Mouse (Mus musculus) spleen, postnatal 10 days (tissue): Measurements from ENCODE around the gene Mgat5b.

Experiments
- DNase-seq, 2 experiments: peaks; one replicate each; pipeline ENCODE4 v3.0.0; 2021 to 2022; ENCODE audit warnings: low spot score in 2 of 2

The Mgat5b gene

GRCm38 (mm10) chr11:116980313-116980712, 61.6 kb downstream of the Mgat5b start:
- no peak for DNase-seq

- DNase-seq = no peak
Measured at GRCm38 (mm10) chr11:116982543-116982942, 63.9 kb downstream of the Mgat5b start.

- DNase-seq = no peak
Measured at GRCm38 (mm10) chr11:116985504-116986385, 67.1 kb downstream of the Mgat5b start.

GRCm38 (mm10) chr11:116988131-116988530, 69.5 kb downstream of the Mgat5b start:
- no peak for DNase-seq

GRCm38 (mm10) chr11:116990231-116990630, 71.6 kb downstream of the Mgat5b start:
- no peak for DNase-seq

GRCm38 (mm10) chr11:116991410-116991809, 72.7 kb downstream of the Mgat5b start:
- no peak for DNase-seq

GRCm38 (mm10) chr11:116991964-116992363, 73.3 kb downstream of the Mgat5b start:
- no peak for DNase-seq

- no peak for DNase-seq
Measured at GRCm38 (mm10) chr11:116994095-116994582, 75.5 kb downstream of the Mgat5b start.

GRCm38 (mm10) chr11:116996976-116997375, 78.3 kb downstream of the Mgat5b start:
- DNase-seq = no peak

- DNase-seq = no peak
Measured at GRCm38 (mm10) chr11:116998935-116999334, 80.3 kb downstream of the Mgat5b start.

GRCm38 (mm10) chr11:117000219-117000618, 81.6 kb downstream of the Mgat5b start:
- DNase-seq = no peak

GRCm38 (mm10) chr11:117001789-117002188, 83.1 kb downstream of the Mgat5b start:
- DNase-seq = no peak

- no peak for DNase-seq
Measured at GRCm38 (mm10) chr11:117003503-117003902, 84.8 kb downstream of the Mgat5b start.

GRCm38 (mm10) chr11:117004277-117004676, 85.6 kb downstream of the Mgat5b start:
- DNase-seq = no peak

- no peak for DNase-seq
Measured at GRCm38 (mm10) chr11:117017462-117017861, 98.8 kb downstream of the Mgat5b start.

- peak; percentile 22 to 64 for DNase-seq
Measured at GRCm38 (mm10) chr11:117018410-117018809, 99.7 kb downstream of the Mgat5b start.

- no peak for DNase-seq
Measured at GRCm38 (mm10) chr11:117021026-117021425, 102.4 kb downstream of the Mgat5b start.

GRCm38 (mm10) chr11:117023537-117023936, 104.9 kb downstream of the Mgat5b start:
- DNase-seq = no peak

GRCm38 (mm10) chr11:117027681-117028080, 109.0 kb downstream of the Mgat5b start:
- DNase-seq = no peak

- no peak for DNase-seq
Measured at GRCm38 (mm10) chr11:117028861-117029568, 110.4 kb downstream of the Mgat5b start.

GRCm38 (mm10) chr11:117029569-117029955, 110.9 kb downstream of the Mgat5b start:
- DNase-seq = no peak

- no peak for DNase-seq
Measured at GRCm38 (mm10) chr11:117030018-117030417, 111.4 kb downstream of the Mgat5b start.
